Mouse (Mus musculus): ENCODE results near the gene Gpc1.

DNA sequence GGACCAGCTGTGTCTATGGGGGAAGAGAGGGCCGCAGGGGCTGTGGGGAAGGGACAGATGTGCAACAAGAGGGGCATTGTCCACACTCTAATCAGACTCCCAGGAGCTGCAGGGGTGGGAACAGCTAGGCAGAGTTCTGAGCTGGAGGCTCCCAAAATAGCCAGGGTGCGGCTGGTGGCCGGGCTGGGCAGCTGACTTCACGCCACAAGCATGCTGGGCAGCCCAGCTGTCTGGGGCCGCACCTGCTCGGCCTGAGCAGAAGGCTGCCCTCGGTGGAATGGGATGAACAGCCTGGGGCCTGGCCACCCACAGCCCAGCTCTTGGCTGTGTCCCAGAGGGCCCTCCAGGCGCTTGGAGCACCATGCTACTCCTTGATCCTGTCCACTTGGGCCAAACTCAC, 44.2 kb upstream of the Gpc1 start:
- TF ChIP-seq CTCF (IDR thresholded peaks at IDR 0.05; ENCODE audit: extremely low read depth, insufficient read depth, insufficient read length, insufficient replicate concordance) = no peak
- TF ChIP-seq POLR2A (IDR thresholded peaks at IDR 0.05; ENCODE audit: low read depth, low read length) = no peak

All from spleen, adult 2 months (tissue).